8 mouse cellular contexts compared by ENCODE assay signal in the genomic region with DNA sequence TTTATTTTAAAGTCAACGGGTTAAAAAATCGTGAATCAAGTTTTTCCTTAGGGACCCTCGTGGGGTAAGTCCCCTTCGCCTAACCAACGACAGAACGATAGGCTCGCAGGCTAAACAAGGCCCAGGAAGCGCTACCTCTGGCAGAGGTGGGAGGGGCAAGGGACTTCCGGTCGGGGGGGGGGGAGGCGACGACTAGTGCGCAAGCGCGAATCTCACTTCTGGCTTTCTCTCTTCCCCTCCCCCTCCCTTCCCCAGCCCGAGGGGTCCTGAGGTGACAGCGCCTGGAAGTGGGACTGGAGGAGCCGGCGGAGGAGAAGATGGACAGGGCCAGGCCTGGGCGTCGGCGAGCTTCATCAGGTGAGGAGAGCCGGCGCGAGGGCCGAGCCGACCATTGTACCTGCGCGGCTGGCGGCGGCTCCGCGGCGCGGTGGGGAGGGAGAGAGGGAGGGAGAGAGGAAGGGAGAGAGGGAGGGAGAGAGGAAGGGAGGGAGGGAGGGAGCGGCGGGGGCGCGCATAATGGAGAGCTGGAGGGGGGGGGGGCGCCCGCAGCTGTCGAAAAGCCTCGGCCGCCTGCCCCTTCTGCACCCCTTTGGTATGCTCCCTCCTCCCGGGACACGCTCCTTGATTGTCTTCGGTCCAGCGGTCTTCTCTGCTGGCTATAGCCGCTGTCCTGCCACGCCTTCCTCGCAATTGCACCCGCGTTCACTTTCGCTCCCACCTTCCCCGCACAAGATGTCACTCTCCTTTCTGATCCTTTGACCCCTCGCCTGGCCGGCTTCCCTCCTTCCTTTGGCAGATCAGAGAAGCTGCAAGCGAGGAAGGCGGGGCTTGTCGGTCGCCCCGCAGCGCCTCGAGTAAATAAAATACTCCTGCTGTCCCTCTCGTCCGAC. TPM values are rescaled to one million over a fixed set of nuclear protein-coding genes. Genes with fewer than 3 reads are reported as not detected.
DNase-seq lines count a peak whose midpoint lies in the region; ATAC-seq and TF ChIP-seq lines count a peak whose summit lies in the region.

No protein-coding gene starts in this region.

- H3K36me3 ChIP-seq in CH12.LX (replicated peaks in 1 of 2; ENCODE audit: control insufficient read depth in 1 of 2, insufficient read depth in 1 of 2, low read length in 1 of 2): peaks cover 0 to 16% of the 10 kb centered on the region in 2 experiments
- H3K36me3 ChIP-seq in forebrain, embryonic 10.5 days (replicated peaks): peaks cover 4% of the 10 kb centered on the region
- H3K36me3 ChIP-seq in heart, embryonic 15.5 days: no peaks in the 10 kb centered on the region
- H3K36me3 ChIP-seq in liver, embryonic 12.5 days: peaks cover 8% of the 10 kb centered on the region
- H3K36me3 ChIP-seq in stomach, embryonic 14.5 days (ENCODE audit: control insufficient read depth, insufficient read depth, low read length): no peaks in the 10 kb centered on the region

- TF ChIP-seq RAD21 in CH12.LX (IDR thresholded peaks at IDR 0.05; ENCODE audit: low read depth, low read length): no peak

- H3K27me3 ChIP-seq in CH12.LX (replicated peaks): no peaks in the 10 kb centered on the region
- H3K27me3 ChIP-seq in forebrain, embryonic 10.5 days (ENCODE audit: poor library complexity, severe bottlenecking): no peaks in the 10 kb centered on the region
- no peaks in the 10 kb centered on the region for H3K27me3 ChIP-seq in heart, embryonic 15.5 days
- no peaks in the 10 kb centered on the region for H3K27me3 ChIP-seq in liver, embryonic 12.5 days (replicated peaks)
- H3K27me3 ChIP-seq in stomach, embryonic 14.5 days (ENCODE audit: control insufficient read depth, insufficient read depth, low read length): no peaks in the 10 kb centered on the region

- H3K9ac ChIP-seq in CH12.LX (ENCODE audit: insufficient read depth, low read depth): peak overlapping the region; percentile 64
- peak overlapping the region; percentile 79 for H3K9ac ChIP-seq in heart, embryonic 15.5 days
- peak overlapping the region; percentile 91 for H3K9ac ChIP-seq in liver, embryonic 12.5 days
- peak overlapping the region; percentile 68 for H3K9ac ChIP-seq in stomach, embryonic 14.5 days (replicated peaks; ENCODE audit: low read depth, low read length)

- peak overlapping the region; percentile 87 to 98 (median 89) for H3K4me3 ChIP-seq in CH12.LX (replicated peaks in 1 of 3; ENCODE audit: low read depth in 2 of 3, low read length in 2 of 3, poor library complexity in 1 of 3)
- H3K4me3 ChIP-seq in forebrain, embryonic 10.5 days: peak overlapping the region; percentile 86
- H3K4me3 ChIP-seq in heart, embryonic 15.5 days: peak overlapping the region; percentile 92
- peak overlapping the region; percentile 88 for H3K4me3 ChIP-seq in liver, embryonic 12.5 days
- H3K4me3 ChIP-seq in stomach, embryonic 14.5 days (ENCODE audit: low read depth, low read length): peak overlapping the region; percentile 81

- H3K27ac ChIP-seq in CH12.LX (ENCODE audit: insufficient read depth, low read depth): peak overlapping the region; percentile 65
- peak overlapping the region; percentile 95 for H3K27ac ChIP-seq in forebrain, embryonic 10.5 days
- peak overlapping the region; percentile 95 for H3K27ac ChIP-seq in heart, embryonic 15.5 days
- H3K27ac ChIP-seq in liver, embryonic 12.5 days: peak overlapping the region; percentile 97
- peak overlapping the region; percentile 77 for H3K27ac ChIP-seq in stomach, embryonic 14.5 days (ENCODE audit: low read length)

- peak; percentile 94 for DNase-seq in CH12.LX (ENCODE audit: extremely low read depth)
- DNase-seq in c-Kit-positive CD71-negative TER-119-negative erythroid progenitor cells, embryonic 14.5 days (ENCODE audit: low read depth): peak; percentile 62
- peak; percentile 93 for DNase-seq in forebrain, embryonic 10.5 days (ENCODE audit: extremely low spot score, low spot score)
- peak; percentile 90 for DNase-seq in kidney, postnatal 14 days
- peak; percentile 72 to 80 for DNase-seq in natural killer cell, adult 2 months (ENCODE audit: low spot score in 2 of 2)

- in situ Hi-C loops in CH12.LX (cut with MboI; ENCODE audit: low pct_ligation_motif_present, low pct_unique_long_range_greater_than_20kb, low sequenced_read_pairs): no loop called here

- H3K9me3 ChIP-seq in CH12.LX (replicated peaks; ENCODE audit: low read length): no peaks in the 10 kb centered on the region
- H3K9me3 ChIP-seq in forebrain, embryonic 10.5 days: no peaks in the 10 kb centered on the region
- H3K9me3 ChIP-seq in heart, embryonic 15.5 days (replicated peaks): no peaks in the 10 kb centered on the region
- H3K9me3 ChIP-seq in liver, embryonic 12.5 days (replicated peaks): no peaks in the 10 kb centered on the region
- no peaks in the 10 kb centered on the region for H3K9me3 ChIP-seq in stomach, embryonic 14.5 days (ENCODE audit: control insufficient read depth, low read depth, low read length)

- under 1% methylated on average over 41 of the region's 66 CpGs for WGBS in forebrain, embryonic 10.5 days
- WGBS in heart, embryonic 15.5 days: under 1% methylated on average over 56 of the region's 66 CpGs
- under 1% methylated on average over 47 of the region's 66 CpGs for WGBS in liver, embryonic 12.5 days (ENCODE audit: insufficient replicate concordance)
- under 1% methylated on average over 51 of the region's 66 CpGs for WGBS in stomach, embryonic 14.5 days

- peaks cover 3 to 24% of the 10 kb centered on the region in 2 experiments; a peak in 3 of 4 replicates for H3K4me1 ChIP-seq in CH12.LX (ENCODE audit: control insufficient read depth in 1 of 2, insufficient read depth in 2 of 2)
- H3K4me1 ChIP-seq in forebrain, embryonic 10.5 days: peaks cover 27% of the 10 kb centered on the region
- H3K4me1 ChIP-seq in heart, embryonic 15.5 days (replicated peaks): peaks cover 12% of the 10 kb centered on the region
- peaks cover 64% of the 10 kb centered on the region for H3K4me1 ChIP-seq in liver, embryonic 12.5 days
- peaks cover 7% of the 10 kb centered on the region; the same call in 1 of the 2 replicates for H3K4me1 ChIP-seq in stomach, embryonic 14.5 days (ENCODE audit: control insufficient read depth, insufficient read depth, low read length)

- TF ChIP-seq EP300 in CH12.LX (IDR thresholded peaks at IDR 0.05; ENCODE audit: low read length): no peak

- H3K79me2 ChIP-seq in CH12.LX (replicated peaks; ENCODE audit: control insufficient read depth, extremely low read depth, insufficient read depth, poor library complexity, severe bottlenecking): peaks cover 4% of the 10 kb centered on the region

- dilution Hi-C loops in CH12.LX (cut with MboI; ENCODE audit: extremely low pct_ligation_motif_present, extremely low pct_unique_long_range_greater_than_20kb, low sequenced_read_pairs): no loop called here

- TF ChIP-seq POLR2A in CH12.LX (IDR thresholded peaks at IDR 0.05; ENCODE audit: low read depth, low read length): peak; percentile 70

- peak; percentile 83 for ATAC-seq in heart, embryonic 15.5 days (replicated peaks; ENCODE audit: insufficient number of reproducible peaks, insufficient read depth, low FRiP score, low read depth)
- peak; percentile 52 for ATAC-seq in liver, embryonic 12.5 days
- ATAC-seq in stomach, embryonic 14.5 days (ENCODE audit: insufficient number of reproducible peaks, insufficient read depth, low FRiP score, low read depth): peak; percentile 80

- 0 out of 4 replicates have a peak, but pooled peaks of 1 of the 2 experiments have one; percentile 9 for TF ChIP-seq CTCF in CH12.LX (conservative IDR thresholded peaks at IDR 0.05 in 1 of 2, IDR thresholded peaks at IDR 0.05 in 1 of 2; ENCODE audit: low read depth in 2 of 2, low read length in 2 of 2)

- peak overlapping the region; percentile 79 for H3K4me2 ChIP-seq in CH12.LX (ENCODE audit: insufficient read depth, low read depth, poor library complexity, severe bottlenecking)
- H3K4me2 ChIP-seq in heart, embryonic 15.5 days: peak overlapping the region; percentile 61
- H3K4me2 ChIP-seq in liver, embryonic 12.5 days: peak overlapping the region; percentile 72
- H3K4me2 ChIP-seq in stomach, embryonic 14.5 days (replicated peaks; ENCODE audit: low read depth, low read length): peak overlapping the region; percentile 56

TF ChIP-seq in CH12.LX, 34 proteins besides CTCF, POLR2A, EP300 and RAD21 (continues in another document):
- TF ChIP-seq JUN (IDR thresholded peaks at IDR 0.05; ENCODE audit: insufficient read depth, low read depth, low read length) (no peak), MAZ (IDR thresholded peaks at IDR 0.05; ENCODE audit: low read depth, low read length) (peak; percentile 99), GABPA (IDR thresholded peaks at IDR 0.05; ENCODE audit: insufficient replicate concordance, low read depth, low read length) (no peak), ELF1 (IDR thresholded peaks at IDR 0.05; ENCODE audit: low read depth, low read length) (peak; percentile 93), ZKSCAN1 (IDR thresholded peaks at IDR 0.05; ENCODE audit: borderline replicate concordance, low read depth, low read length) (no peak)

RNA-seq across cellular contexts. Expression of a gene that starts 27.3 kb away (rescaled TPM):
- total RNA-seq in CH12.LX (2012; rRNA removed) (9.9 and 12.3 TPM in 2 replicates), CH12.LX (2014; rRNA removed) (15.5 and 16.5 TPM in 2 replicates)
- polyA plus RNA-seq in CH12.LX (2012; ENCODE audit: insufficient read length, low read depth): 23.7 and 26.4 TPM in 2 replicates
- 28.7 and 29.2 TPM in 2 replicates for polyA plus RNA-seq in forebrain, embryonic 10.5 days (2016; fragmentation: Nextera tagmentation; extraction: Ambion mirVana)
- polyA plus RNA-seq in heart, embryonic 15.5 days (2015; fragmentation: Nextera tagmentation; extraction: Ambion mirVana): 17.2 and 18.6 TPM in 2 replicates
- 21.0 and 22.9 TPM in 2 replicates for polyA plus RNA-seq in liver, embryonic 12.5 days (2016; fragmentation: Nextera tagmentation; extraction: Ambion mirVana)
- polyA plus RNA-seq in stomach, embryonic 14.5 days (2014; fragmentation: Nextera tagmentation; extraction: Ambion mirVana): 46.4 and 47.9 TPM in 2 replicates

RNA-seq across cellular contexts. Expression of a gene that starts 37.8 kb away (rescaled TPM):
- total RNA-seq in CH12.LX (2012; rRNA removed): 23.4 and 32.5 TPM in 2 replicates
- 63.0 and 63.5 TPM in 2 replicates for total RNA-seq in CH12.LX (2014; rRNA removed)
- 26.6 and 30.1 TPM in 2 replicates for polyA plus RNA-seq in CH12.LX (2012; ENCODE audit: insufficient read length, low read depth)
- 33.9 and 35.6 TPM in 2 replicates for polyA plus RNA-seq in forebrain, embryonic 10.5 days (2016; fragmentation: Nextera tagmentation; extraction: Ambion mirVana)
- 17.2 and 20.0 TPM in 2 replicates for polyA plus RNA-seq in heart, embryonic 15.5 days (2015; fragmentation: Nextera tagmentation; extraction: Ambion mirVana)
- 23.1 and 24.1 TPM in 2 replicates for polyA plus RNA-seq in liver, embryonic 12.5 days (2016; fragmentation: Nextera tagmentation; extraction: Ambion mirVana)
- polyA plus RNA-seq in stomach, embryonic 14.5 days (2014; fragmentation: Nextera tagmentation; extraction: Ambion mirVana): 28.4 and 29.0 TPM in 2 replicates

RNA-seq across cellular contexts. Expression of a gene that starts 45.9 kb away (rescaled TPM):
- total RNA-seq in CH12.LX (2012; rRNA removed) (67.4 and 79.5 TPM in 2 replicates), CH12.LX (2014; rRNA removed) (177 and 208 TPM in 2 replicates)
- 137 and 154 TPM in 2 replicates for polyA plus RNA-seq in CH12.LX (2012; ENCODE audit: insufficient read length, low read depth)
- polyA plus RNA-seq in forebrain, embryonic 10.5 days (2016; fragmentation: Nextera tagmentation; extraction: Ambion mirVana): 330 and 358 TPM in 2 replicates
- polyA plus RNA-seq in heart, embryonic 15.5 days (2015; fragmentation: Nextera tagmentation; extraction: Ambion mirVana): 140 and 148 TPM in 2 replicates
- polyA plus RNA-seq in liver, embryonic 12.5 days (2016; fragmentation: Nextera tagmentation; extraction: Ambion mirVana): 140 and 142 TPM in 2 replicates
- 231 and 241 TPM in 2 replicates for polyA plus RNA-seq in stomach, embryonic 14.5 days (2014; fragmentation: Nextera tagmentation; extraction: Ambion mirVana)

Comparison
In these comparisons a context has a peak if more than half of its experiments do, and no peak if none do; other contexts are left out.
1. Peak in every context shown above with its lines: DNase-seq, ATAC-seq, H3K4me3 ChIP-seq and H3K27ac ChIP-seq.